Mouse (Mus musculus) T-helper 2 cell (primary cell): ENCODE results near the gene Slc28a1.

ENCODE experiments used
- in situ Hi-C: fragments of 300-600 bp; cut with MboI, MseI; formaldehyde crosslinking; loops from one replicate; pipeline ENCODE4 v1.15.1; 2025; ENCODE audit warnings: high pct_unique_total_duplicates

The Slc28a1 gene

GRCm38 (mm10) chr7:81212697-81213346, 98.2 kb downstream of the Slc28a1 start:
- in situ Hi-C loops, result no loop called here

- in situ Hi-C loops, result no loop called here
Measured at GRCm38 (mm10) chr7:81213347-81214152, 99.0 kb downstream of the Slc28a1 start, which contains the start of gene Pde8a. TSS of gene Pde8a (plus strand) at chr7:81213596.

GRCm38 (mm10) chr7:81214153-81214907, 99.7 kb downstream of the Slc28a1 start:
- in situ Hi-C loops, result no loop called here

GRCm38 (mm10) chr7:81215950-81216349, 101.4 kb downstream of the Slc28a1 start:
- in situ Hi-C loops, result no loop called here

GRCm38 (mm10) chr7:81219321-81219720, 104.7 kb downstream of the Slc28a1 start:
- in situ Hi-C loops, result no loop called here
